Mouse (Mus musculus) fibroblast of lung, adult 2 months (primary cell): ENCODE measurements around the gene Ankle1.

Experiments used
- DNase-seq: peaks from one replicate; pipeline ENCODE4 v3.0.0-alpha.2; 2011; ENCODE audit warnings: low read depth

The Ankle1 gene

DNA sequence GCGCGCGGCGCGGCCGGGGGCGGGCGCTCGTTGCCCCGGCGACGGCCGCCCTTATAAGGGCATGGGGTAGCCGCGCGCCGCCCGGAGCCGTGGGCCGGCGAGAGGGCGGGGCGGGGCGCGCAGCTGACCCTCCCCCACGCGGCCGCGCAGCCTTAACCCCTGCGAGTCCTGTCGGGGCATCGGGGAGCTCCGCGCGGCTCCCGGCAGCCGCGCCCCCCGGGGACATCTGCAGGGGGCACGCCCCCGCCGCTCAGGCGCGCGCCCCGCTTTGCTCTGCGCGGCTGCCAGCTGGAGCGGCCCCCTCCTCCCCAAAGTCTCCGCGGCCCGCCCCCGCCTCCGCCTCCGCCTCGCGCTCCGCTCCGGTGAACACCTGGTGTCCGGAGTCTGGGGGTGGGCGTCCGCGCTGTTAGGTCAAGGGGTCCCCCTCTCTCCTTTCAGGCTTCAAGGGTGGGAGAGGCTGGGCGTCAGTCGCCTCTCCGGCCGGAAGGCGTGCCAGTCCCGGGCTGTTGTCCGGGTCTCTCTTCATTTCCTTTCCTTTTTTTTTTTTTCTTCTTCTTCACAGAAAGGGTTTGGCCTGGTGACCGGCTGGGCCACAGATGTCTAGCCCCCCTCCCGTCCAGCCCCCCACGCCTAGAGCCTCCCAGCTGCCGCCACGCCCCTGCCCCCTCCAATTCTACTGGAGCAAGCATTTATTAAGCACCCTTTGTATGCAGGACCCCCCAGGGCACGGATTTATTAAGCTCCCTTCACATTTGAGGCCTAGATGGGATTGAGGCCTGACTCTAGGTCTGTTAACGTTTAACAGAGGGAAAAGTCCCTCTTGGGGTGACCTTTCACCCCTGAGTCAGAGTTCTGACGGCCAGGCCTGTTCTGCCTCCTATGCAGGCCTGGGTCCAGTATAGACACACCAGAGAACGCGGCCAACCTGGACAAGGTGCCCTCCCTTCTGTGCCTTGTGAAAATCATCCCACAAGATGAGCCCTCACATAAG lies 23.5 kb upstream of the Ankle1 start:
- DNase-seq = no peak

DNA sequence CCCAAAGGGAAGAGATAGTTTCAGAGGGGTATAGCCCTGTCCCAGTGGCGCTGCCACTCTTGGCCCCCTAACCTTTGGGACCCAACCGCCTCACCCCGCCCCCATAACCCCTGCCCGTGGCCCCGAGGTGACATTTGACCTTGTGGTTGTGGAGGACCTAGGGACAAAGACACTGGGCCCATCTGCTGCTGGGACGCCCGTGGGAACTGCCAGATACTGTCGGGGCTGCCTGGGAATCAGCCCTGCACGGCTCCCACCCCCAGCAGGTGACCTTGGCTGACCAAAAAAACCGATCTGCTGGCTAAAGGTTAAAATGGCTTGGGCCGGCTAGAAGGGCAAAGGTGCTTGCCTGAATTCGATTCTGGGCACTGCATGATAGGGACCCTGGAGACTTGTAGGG lies 22.4 kb upstream of the Ankle1 start:
- no peak for DNase-seq

- no peak for DNase-seq
Measured at GRCm38 (mm10) chr8:71383860-71384259, 21.9 kb upstream of the Ankle1 start.

- no peak for DNase-seq
Measured at GRCm38 (mm10) chr8:71385212-71385835, 20.5 kb upstream of the Ankle1 start.

GRCm38 (mm10) chr8:71388267-71388666 lies 17.5 kb upstream of the Ankle1 start:
- no peak for DNase-seq

- no peak for DNase-seq
Measured at GRCm38 (mm10) chr8:71391696-71392095, 14.1 kb upstream of the Ankle1 start.

GRCm38 (mm10) chr8:71392391-71392790 lies 13.4 kb upstream of the Ankle1 start:
- DNase-seq = no peak

- DNase-seq = no peak
Measured at GRCm38 (mm10) chr8:71392871-71393270, 12.9 kb upstream of the Ankle1 start.

DNA sequence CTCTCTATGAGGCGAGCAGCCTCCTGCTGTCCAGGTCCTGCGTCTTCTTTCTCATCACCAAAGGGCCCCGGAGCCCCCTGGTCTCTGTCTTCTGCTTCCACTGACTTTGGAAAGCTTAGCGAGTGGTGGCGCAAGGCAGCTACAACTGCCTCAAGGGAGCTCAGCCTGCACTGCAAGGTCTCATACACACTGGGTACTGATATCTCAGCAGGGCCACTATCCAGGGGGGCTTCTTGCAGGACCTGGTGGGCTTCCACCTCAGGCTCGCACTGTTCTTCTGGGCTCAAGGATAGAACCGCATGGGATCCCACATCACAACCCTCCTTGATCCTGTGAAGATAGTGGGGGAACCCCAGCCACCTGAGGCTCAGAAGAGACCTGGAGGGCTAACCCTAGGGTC lies 11.3 kb upstream of the Ankle1 start:
- no peak for DNase-seq

DNA sequence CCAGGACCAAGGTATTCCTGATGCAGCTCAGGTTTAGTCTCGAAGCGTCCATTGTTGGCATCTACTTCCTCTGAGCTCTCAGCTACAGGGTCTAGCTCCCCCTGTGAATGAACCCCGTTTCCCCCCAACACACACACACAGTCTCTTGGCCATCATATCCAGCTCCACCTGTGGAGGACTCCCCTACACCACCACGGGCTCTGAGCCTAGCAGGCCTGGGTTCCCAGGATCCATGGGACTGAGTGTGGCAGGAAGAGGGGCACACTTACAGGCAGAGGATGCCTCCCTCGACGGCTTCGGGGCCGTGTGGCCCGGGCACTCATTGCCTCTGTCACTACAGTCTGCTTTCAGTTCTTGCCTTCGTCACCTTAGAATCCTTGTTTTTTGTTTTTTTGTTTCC lies 10.7 kb upstream of the Ankle1 start:
- DNase-seq = no peak

DNA sequence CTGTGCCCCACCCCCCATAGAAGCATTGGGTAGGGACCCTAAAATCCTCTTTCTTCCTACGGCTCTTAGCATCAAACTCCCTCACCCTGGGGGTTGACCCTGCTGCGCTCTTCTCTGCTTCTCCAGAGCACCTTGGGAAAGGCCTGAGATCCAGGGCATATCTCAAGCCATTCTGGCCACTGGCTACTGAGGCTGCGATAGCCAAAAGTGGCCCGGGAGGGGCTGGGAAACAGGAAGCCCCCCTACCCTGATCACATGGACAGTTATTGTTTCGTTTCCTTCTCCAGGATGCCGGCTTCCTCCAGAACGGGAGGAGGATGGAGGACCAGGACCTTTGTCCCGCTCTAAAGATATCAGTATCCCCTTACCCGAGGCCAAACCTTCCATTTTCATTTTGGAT lies 10.2 kb upstream of the Ankle1 start, which contains the start of gene Ushbp1:
Gene Ushbp1, minus strand, starts transcription at position 174 of the 400 bp plus-strand sequence.
- no peak for DNase-seq

GRCm38 (mm10) chr8:71396639-71397305 lies 9.0 kb upstream of the Ankle1 start, which contains the start of gene Babam1:
Gene Babam1 (plus strand): TSS chr8:71396861.
- DNase-seq = peak; percentile 90

DNA sequence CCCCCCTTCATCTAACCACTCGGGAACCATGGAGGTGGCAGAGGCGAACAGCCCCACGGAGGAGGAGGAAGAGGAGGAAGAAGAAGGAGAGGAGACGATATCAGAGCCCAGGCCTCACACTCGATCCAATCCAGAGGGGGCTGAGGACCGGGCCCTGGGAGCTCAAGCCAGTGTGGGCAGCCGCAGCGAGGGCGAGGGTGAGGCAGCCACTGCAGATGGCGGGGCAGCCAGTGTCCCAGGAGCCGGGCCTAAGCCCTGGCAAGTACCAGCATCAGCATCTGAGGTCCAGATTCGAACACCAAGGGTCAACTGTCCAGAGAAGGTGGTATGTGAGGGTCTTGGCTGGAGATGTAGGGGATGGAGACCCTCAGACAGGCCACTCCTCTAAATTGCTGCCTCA lies 8.1 kb upstream of the Ankle1 start:
- no peak for DNase-seq

- no peak for DNase-seq
Measured at GRCm38 (mm10) chr8:71400826-71401225, 5.0 kb upstream of the Ankle1 start.

GRCm38 (mm10) chr8:71401454-71401853 lies 4.4 kb upstream of the Ankle1 start:
- DNase-seq = no peak

DNA sequence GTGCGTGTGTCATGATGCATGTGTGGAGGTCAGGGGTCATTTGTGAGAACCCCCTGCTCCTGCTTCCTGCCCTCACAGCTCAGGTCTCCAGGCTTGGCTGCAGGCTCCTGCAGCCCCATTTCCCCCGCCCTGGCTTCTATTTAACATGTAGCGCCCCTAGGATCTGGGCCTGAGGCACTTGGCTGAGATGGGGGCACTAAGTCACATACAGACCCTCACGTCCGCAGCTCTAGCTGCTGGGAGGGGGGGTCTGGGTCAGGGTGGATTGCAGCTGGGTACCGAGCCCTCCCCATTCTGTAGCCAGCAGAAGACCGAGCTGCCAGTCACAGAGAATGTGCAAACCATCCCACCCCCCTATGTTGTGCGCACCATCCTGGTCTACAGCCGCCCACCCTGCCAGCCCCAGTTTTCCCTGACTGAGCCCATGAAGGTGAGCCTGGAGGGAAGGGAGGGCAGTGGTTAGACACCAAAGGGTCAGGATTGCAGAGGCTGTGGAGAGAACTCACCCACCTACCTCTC lies 3.3 kb upstream of the Ankle1 start:
- no peak for DNase-seq

DNA sequence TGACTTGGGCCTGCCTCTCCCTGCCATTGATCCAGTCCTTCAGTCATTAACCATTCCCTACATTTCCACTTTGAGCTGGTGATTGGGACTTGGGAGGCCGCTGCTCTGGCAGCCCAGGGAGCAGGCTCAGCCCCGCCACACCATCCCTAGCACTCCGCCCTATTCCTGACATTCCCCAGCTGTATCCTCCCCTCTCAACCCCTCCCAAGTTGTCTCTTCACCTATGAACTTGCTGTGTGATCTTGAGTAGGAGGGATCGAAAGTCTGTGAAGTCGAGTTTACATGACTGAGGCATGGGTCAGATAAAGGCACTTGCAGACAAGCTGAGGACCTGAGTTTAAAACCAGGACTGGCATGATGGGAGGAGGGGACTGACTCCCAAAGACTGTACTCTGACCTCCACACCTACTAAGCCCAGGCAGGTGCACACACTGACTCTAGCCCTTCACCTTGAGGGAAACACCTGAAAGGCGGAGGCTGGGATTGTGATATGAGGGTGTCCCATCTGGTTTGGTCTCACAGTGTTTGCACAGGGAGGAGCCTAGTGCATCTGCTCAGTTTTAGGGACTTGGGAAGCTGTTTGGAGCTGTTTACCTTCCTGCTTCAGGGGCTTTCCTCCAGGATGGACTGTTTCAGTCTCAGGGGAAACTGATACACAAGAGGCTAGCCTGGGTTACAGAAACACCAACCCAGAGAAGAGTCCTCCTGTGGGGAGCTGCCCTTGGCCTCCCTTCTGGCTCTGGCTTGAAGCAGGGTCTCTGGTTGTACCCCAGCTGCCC lies 2.5 kb upstream of the Ankle1 start:
- no peak for DNase-seq

DNA sequence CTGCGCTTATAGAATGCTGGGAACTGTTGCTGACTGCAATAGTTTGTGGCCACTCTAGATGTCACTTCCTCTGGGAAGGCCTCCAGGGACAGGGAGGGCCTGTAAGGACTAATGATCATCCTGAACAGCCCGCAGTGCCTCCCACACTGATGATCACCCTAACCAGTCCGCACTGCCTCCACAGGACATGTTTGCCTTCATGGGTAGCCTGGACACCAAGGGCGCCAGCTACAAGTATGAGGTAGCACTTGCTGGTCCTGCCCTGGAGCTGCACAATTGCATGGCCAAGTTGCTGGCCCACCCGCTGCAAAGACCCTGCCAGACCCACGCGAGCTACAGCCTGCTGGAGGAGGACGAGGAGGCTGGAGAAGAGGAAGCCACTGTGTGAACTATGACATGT lies 1.8 kb upstream of the Ankle1 start:
- no peak for DNase-seq

DNA sequence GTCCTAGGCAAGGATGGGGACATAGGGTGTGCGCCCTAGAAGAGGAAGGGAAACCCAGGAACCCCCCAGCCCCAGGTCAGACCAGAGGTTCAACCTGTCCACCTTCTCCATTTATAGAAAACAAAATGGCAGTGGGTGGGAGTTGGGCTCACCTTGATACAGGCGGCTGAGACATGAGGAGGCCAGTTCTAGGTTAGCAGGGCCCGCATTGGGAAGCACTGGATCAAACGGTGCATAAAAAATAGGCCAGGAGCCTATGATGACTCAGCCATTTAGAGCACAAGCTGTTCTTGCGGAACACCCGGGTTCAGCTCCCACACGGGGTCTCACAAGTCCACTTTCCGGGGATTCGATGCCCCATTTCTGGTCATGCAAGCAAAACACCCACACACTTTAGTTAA lies 859 bp upstream of the Ankle1 start:
- DNase-seq = no peak

GRCm38 (mm10) chr8:71406099-71407015 lies 547 bp downstream of the Ankle1 start:
- peak; percentile 18 for DNase-seq

- DNase-seq = no peak
Measured at GRCm38 (mm10) chr8:71407441-71407840, 1.6 kb downstream of the Ankle1 start.
